Mouse (Mus musculus): Measurements from ENCODE around the gene Scnm1.

Gene Scnm1

DNA sequence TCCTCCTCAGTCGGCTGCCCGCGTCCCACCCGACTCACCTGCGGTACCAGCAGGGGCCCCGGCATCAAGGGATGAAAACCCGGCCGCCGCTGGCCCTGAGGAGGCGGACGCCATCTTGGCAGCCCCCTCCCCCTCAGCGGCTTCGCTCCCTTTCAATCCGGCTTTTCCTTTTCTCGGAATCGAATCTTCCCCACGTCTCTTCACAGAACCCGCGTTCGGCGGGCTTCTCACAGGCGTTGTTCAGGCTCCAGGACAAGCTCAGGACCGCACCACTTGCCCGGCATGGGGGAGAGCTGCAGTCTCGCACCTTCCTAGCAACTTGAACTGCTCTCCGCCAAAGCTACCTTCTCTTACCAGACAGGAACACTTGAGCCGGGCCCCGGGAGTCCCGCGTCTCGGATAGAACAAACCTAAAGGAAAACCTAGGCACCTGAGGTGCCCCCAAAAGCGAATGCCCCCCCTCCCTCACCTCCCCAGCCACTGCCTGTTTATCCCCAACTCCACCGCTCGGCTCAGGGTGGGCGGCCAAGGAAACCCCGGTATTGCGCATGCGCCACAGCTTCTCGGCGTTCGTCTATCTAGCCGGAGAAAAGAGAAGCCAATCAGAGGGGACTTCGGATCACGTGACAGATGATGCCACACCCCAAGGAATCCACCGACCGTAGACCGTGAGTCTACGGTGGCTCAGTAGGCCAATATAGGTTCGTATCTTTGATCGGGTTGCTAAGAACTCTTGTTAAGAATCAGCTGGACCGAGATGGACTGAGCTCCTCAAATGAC is 27.3 kb downstream of the Scnm1 start, which contains the start of gene Pip5k1a:
Pip5k1a (minus strand) TSS at position 593 of the 780 bp plus-strand sequence.
- peak; percentile 98 for DNase-seq

DNA sequence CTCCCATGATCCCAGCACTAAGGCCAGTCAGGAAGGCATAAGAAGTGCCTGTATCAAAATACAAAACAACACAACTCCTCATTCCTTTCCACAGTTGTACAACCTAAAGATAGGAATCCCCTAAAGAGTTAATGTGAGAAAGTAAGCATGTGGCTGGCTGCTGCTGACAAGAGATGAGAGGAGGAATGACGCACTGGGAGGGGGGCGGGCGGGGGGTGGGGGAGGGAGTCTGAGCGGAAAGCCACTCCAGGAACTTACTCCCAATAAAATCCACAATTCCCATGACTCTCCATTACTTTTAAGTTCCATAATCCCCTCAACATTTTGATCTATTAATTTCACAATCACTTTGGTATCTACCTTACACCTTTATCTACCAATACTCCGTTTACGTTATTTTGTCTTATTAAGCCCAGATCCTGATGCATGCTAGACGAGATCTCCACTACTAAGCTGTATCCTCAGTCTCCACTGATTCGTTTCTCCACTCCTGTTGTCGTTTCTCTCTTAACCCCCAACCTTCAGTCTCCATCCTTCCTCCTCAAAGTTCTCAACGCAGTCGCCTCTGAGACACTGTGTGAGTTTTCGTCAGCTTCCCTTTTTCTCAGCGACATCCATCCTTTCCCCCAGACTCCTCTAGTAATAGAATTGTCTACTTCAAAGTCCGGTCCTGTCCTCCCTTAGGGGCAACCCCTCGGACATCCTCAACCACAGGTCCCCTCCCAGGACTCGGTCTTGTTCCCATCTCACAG is 28.0 kb downstream of the Scnm1 start:
- DNase-seq, result no peak

DNA sequence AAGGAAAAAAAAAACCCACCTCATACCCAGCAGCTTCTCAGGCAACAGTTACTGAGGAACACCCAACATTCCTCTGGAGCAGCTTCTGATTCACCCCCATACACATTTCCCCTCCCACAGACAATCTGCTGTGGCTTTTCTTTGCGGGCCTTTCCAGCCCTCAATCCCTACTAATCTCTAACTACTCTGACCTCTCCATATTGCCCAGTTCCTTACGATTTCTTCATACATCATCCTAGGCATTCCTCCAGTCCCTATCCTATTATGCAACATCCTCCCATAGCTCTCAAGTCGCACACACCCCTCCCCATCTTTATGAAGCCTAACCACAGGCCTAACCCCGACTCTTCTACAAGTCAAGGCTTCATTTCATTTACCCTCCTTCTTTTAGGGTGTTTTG is 28.7 kb downstream of the Scnm1 start:
- DNase-seq, result no peak

DNA sequence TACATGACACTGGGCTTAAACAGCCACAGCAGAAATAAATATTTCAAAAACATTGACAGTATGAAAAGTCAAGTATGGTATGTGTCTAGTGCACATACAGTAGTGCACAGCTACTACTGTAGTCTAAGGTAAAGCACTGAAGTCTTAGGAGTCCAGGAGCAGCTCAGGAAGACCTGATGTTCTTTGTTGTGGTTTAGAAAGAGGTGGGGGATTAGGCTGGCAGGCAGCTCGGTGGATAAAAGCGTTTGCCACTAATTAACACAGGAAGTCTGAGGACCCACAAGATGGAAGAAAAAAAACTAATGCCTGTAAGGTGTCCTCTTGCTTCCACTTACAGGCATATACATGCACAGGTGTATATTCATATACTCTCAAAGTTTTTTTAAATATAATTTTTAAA is 33.0 kb downstream of the Scnm1 start:
- DNase-seq, result no peak

DNA sequence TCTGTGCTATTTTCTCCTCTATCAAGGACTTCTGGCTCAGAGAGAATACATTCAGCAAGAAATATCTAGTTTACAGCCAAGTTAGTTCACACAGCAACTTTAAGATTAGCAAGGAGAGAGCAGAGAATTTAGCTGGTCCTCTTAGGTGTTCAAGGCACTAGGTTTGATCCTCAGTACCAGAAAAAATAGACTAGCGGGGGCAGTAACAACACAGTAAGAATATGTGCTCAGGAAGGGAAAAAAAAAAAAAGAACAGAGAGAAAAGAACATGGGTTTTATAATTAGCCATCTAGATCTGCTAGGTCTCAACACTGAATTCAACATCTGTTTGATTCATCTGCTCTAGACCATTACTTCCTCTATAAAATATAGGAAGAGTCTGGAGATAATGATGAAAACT is 45.7 kb downstream of the Scnm1 start:
- DNase-seq, result no peak
